In the genomic region with DNA sequence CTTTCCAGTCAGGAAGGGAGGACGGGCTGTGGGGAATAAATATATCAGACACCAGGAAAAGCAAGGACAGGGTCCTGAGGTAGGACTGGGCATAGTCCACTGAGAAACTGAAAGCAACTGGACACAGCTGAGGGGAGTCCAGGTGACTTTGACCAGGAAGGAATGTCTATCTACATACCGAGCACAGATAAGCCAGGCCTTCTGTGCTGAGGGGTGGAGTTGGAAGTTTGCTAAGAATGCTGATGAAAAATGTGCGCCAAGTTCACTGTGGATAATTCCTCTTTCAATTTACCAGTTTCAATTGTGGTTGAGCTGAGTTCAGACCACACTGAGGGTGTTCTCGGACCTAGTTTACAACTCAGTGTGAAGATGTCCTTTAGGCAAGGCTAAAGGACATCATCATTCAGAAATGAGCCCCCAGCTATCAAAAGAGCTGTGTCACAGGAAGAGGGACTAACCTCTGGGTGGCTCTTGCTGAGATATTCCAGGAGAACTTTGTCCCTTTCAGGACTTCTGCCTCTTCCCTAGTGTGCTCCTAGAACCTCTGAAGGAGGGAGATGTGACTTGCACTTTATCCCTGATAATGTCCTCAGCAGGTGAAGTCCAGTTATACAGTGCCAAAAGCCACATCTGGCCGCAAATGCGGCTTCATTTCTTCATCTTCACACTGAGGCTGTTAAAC, we compare ENCODE assay signal across 12 mouse cellular contexts. TPM values are rescaled to one million over a fixed set of nuclear protein-coding genes. Genes with fewer than 3 reads are reported as not detected.
DNase-seq lines count a peak whose midpoint lies in the region; ATAC-seq lines count a peak whose summit lies in the region.
"Had no signal": no experiment of that assay in that cellular context is flagged by ENCODE, and none has a peak within 500 bp of the region (broad histone marks: within the 10 kb centered on the region; RNA-seq: fewer than 3 reads in every experiment).

No protein-coding gene starts in this region.

- peak overlapping the region; percentile 30; the same call in 1 of the 2 replicates for H3K4me2 ChIP-seq in liver, embryonic 12.5 days
- H3K4me2 ChIP-seq in liver, embryonic 11.5 days = no peak overlapping the region
- H3K4me2 ChIP-seq in heart, embryonic 16.5 days (ENCODE audit: low read depth, low read length) = peak overlapping the region; percentile 47
- no peak overlapping the region for H3K4me2 ChIP-seq in stomach, embryonic 16.5 days (ENCODE audit: low read depth, low read length)
- H3K4me2 ChIP-seq: limb, embryonic 15.5 days had no signal

- no peak overlapping the region for H3K4me3 ChIP-seq in liver, embryonic 12.5 days
- no peak overlapping the region for H3K4me3 ChIP-seq in liver, embryonic 11.5 days (ENCODE audit: low read depth, low read length)
- H3K4me3 ChIP-seq in heart, embryonic 16.5 days (ENCODE audit: low read length) = no peak overlapping the region; the same call in 1 of the 2 replicates
- H3K4me3 ChIP-seq in stomach, embryonic 16.5 days (replicated peaks; ENCODE audit: low read length) = no peak overlapping the region
- H3K4me3 ChIP-seq: limb, embryonic 15.5 days had no signal

- DNase-seq in liver, embryonic 11.5 days (ENCODE audit: low spot score) = no peak
- peak; percentile 39 to 52 for DNase-seq in kidney, postnatal 25 days
- no peak for DNase-seq in left cerebral cortex, postnatal 36 days (ENCODE audit: low spot score in 2 of 2)
- DNase-seq in ovary, postnatal 36 days (ENCODE audit: low spot score) = no peak
- DNase-seq: adrenal gland, postnatal 10 days; forebrain, postnatal 0 days; midbrain, embryonic 14.5 days had no signal

- H3K36me3 ChIP-seq in liver, embryonic 12.5 days = no peaks in the 10 kb centered on the region
- no peaks in the 10 kb centered on the region for H3K36me3 ChIP-seq in liver, embryonic 11.5 days (ENCODE audit: control insufficient read depth, insufficient read depth, low read length)
- no peaks in the 10 kb centered on the region for H3K36me3 ChIP-seq in heart, embryonic 16.5 days (ENCODE audit: control insufficient read depth, insufficient read depth)
- no peaks in the 10 kb centered on the region for H3K36me3 ChIP-seq in stomach, embryonic 16.5 days (ENCODE audit: control insufficient read depth, insufficient read depth, low read length)
- H3K36me3 ChIP-seq: limb, embryonic 15.5 days had no signal

- ATAC-seq in liver, embryonic 12.5 days = no peak
- no peak for ATAC-seq in liver, embryonic 11.5 days (replicated peaks; ENCODE audit: low FRiP score)
- no peak for ATAC-seq in heart, embryonic 16.5 days (replicated peaks; ENCODE audit: extremely low read depth, insufficient read depth, low FRiP score)
- ATAC-seq in stomach, embryonic 16.5 days (ENCODE audit: insufficient read depth, low FRiP score) = peak; percentile 56; the same call in 1 of the 2 replicates
- ATAC-seq: forebrain, postnatal 0 days had no signal

- 0 out of 2 replicates have a peak overlapping the region, but pooled peaks have one; percentile 17 for H3K9ac ChIP-seq in liver, embryonic 12.5 days
- no peak overlapping the region for H3K9ac ChIP-seq in liver, embryonic 11.5 days (ENCODE audit: low read depth, low read length)
- H3K9ac ChIP-seq in heart, embryonic 16.5 days (ENCODE audit: low read length) = peak overlapping the region; percentile 12
- H3K9ac ChIP-seq in stomach, embryonic 16.5 days (ENCODE audit: low read length) = no peak overlapping the region
- H3K9ac ChIP-seq: forebrain, postnatal 0 days; limb, embryonic 15.5 days had no signal

- H3K27ac ChIP-seq in liver, embryonic 12.5 days = peak overlapping the region; percentile 41; the same call in 1 of the 2 replicates
- no peak overlapping the region for H3K27ac ChIP-seq in liver, embryonic 11.5 days (ENCODE audit: low read depth, low read length)
- peak overlapping the region; percentile 75 for H3K27ac ChIP-seq in heart, embryonic 16.5 days (ENCODE audit: low read length)
- peak overlapping the region; percentile 11; the same call in 1 of the 2 replicates for H3K27ac ChIP-seq in stomach, embryonic 16.5 days (ENCODE audit: low read length)
- H3K27ac ChIP-seq: limb, embryonic 15.5 days had no signal

- H3K27me3 ChIP-seq in liver, embryonic 12.5 days (replicated peaks) = peaks cover 30% of the 10 kb centered on the region; the same call in 1 of the 2 replicates
- no peaks in the 10 kb centered on the region for H3K27me3 ChIP-seq in liver, embryonic 11.5 days (replicated peaks; ENCODE audit: control insufficient read depth, insufficient read depth, low read length)
- H3K27me3 ChIP-seq in heart, embryonic 16.5 days (ENCODE audit: control insufficient read depth, insufficient read depth, low read length) = no peaks in the 10 kb centered on the region
- H3K27me3 ChIP-seq in stomach, embryonic 16.5 days (ENCODE audit: control insufficient read depth, insufficient read depth, low read length) = no peaks in the 10 kb centered on the region
- H3K27me3 ChIP-seq: CH12.LX; limb, embryonic 15.5 days had no signal

- peaks cover 42% of the 10 kb centered on the region for H3K4me1 ChIP-seq in liver, embryonic 12.5 days
- peaks cover 16% of the 10 kb centered on the region for H3K4me1 ChIP-seq in liver, embryonic 11.5 days (replicated peaks; ENCODE audit: control insufficient read depth, insufficient read depth, low read length)
- H3K4me1 ChIP-seq in heart, embryonic 16.5 days (ENCODE audit: control insufficient read depth, insufficient read depth, low read length) = peaks cover 16% of the 10 kb centered on the region
- peaks cover 6% of the 10 kb centered on the region; the same call in 1 of the 2 replicates for H3K4me1 ChIP-seq in stomach, embryonic 16.5 days (ENCODE audit: control insufficient read depth, insufficient read depth, low read length)

- intact Hi-C loops in left cerebral cortex, postnatal 36 days (cut with DNase I) = no loop called here

- WGBS in liver, embryonic 12.5 days (ENCODE audit: insufficient replicate concordance) = 47% methylated on average over 6 of the region's 6 CpGs
- WGBS in liver, embryonic 11.5 days = 65% methylated on average over 6 of the region's 6 CpGs
- WGBS in heart, embryonic 16.5 days = 45% methylated on average over 6 of the region's 6 CpGs
- WGBS in stomach, embryonic 16.5 days = 63% methylated on average over 6 of the region's 6 CpGs

- no peaks in the 10 kb centered on the region for H3K9me3 ChIP-seq in liver, embryonic 12.5 days (replicated peaks)
- no peaks in the 10 kb centered on the region for H3K9me3 ChIP-seq in liver, embryonic 11.5 days (ENCODE audit: control insufficient read depth, low read length)
- no peaks in the 10 kb centered on the region for H3K9me3 ChIP-seq in heart, embryonic 16.5 days (replicated peaks; ENCODE audit: control insufficient read depth, low read length)
- no peaks in the 10 kb centered on the region for H3K9me3 ChIP-seq in stomach, embryonic 16.5 days (replicated peaks; ENCODE audit: control insufficient read depth, low read length)
- H3K9me3 ChIP-seq: limb, embryonic 15.5 days had no signal

RNA-seq across cellular contexts. Expression of a gene that starts 5.3 kb away (rescaled TPM):
- polyA plus RNA-seq in liver, embryonic 12.5 days (2016; fragmentation: Nextera tagmentation; extraction: Ambion mirVana) = 28.2 and 28.5 TPM in 2 replicates
- polyA plus RNA-seq in liver, embryonic 11.5 days (2014; fragmentation: Nextera tagmentation; extraction: Ambion mirVana) = 19.3 TPM in 2 replicates
- 23.0 and 27.1 TPM in 2 replicates for polyA plus RNA-seq in heart, embryonic 16.5 days (2015; fragmentation: Nextera tagmentation; extraction: Ambion mirVana)
- polyA plus RNA-seq in stomach, embryonic 16.5 days (2015; fragmentation: Nextera tagmentation; extraction: Ambion mirVana) = 20.4 and 20.5 TPM in 2 replicates
- total RNA-seq in left cerebral cortex, postnatal 36 days (2021) = 100 to 1,000 TPM in 1 of 2 experiments, 10 to 100 TPM in 1; 90.2 to 105 TPM

RNA-seq across cellular contexts. Expression of a gene that starts 47.4 kb away (rescaled TPM):
- 23.7 and 26.8 TPM in 2 replicates for polyA plus RNA-seq in liver, embryonic 12.5 days (2016; fragmentation: Nextera tagmentation; extraction: Ambion mirVana)
- polyA plus RNA-seq in liver, embryonic 11.5 days (2014; fragmentation: Nextera tagmentation; extraction: Ambion mirVana) = 29.1 and 30.0 TPM in 2 replicates
- polyA plus RNA-seq in heart, embryonic 16.5 days (2015; fragmentation: Nextera tagmentation; extraction: Ambion mirVana) = 21.0 and 21.4 TPM in 2 replicates
- 12.8 and 18.3 TPM in 2 replicates for polyA plus RNA-seq in stomach, embryonic 16.5 days (2015; fragmentation: Nextera tagmentation; extraction: Ambion mirVana)
- total RNA-seq in left cerebral cortex, postnatal 36 days (2021) = 10 to 100 TPM; 17.3 to 22.5 TPM

Comparison
In these comparisons a context has a peak if more than half of its experiments do, and no peak if none do; other contexts are left out.
1. H3K4me2 ChIP-seq: peak in liver, embryonic 12.5 days (single experiment) and heart, embryonic 16.5 days (single experiment); none in liver, embryonic 11.5 days (single experiment) and stomach, embryonic 16.5 days (single experiment).
2. H3K9ac ChIP-seq: peak in liver, embryonic 12.5 days (single experiment) and heart, embryonic 16.5 days (single experiment); none in liver, embryonic 11.5 days (single experiment) and stomach, embryonic 16.5 days (single experiment).
3. DNase-seq: peak in kidney, postnatal 25 days (2 of 2); none in liver, embryonic 11.5 days (single experiment), left cerebral cortex, postnatal 36 days (0 of 2) and ovary, postnatal 36 days (single experiment).